Comparison of ENCODE assay signal across 16 mouse cellular contexts in genomic region chr3:30450206-30450965, GRCm38 (mm10).
A peak's percentile ranks its signal among the peaks of the same experiment; 100 is the strongest.
DNase-seq lines count a peak whose midpoint lies in the region; ATAC-seq and TF ChIP-seq lines count a peak whose summit lies in the region.
"Had no signal": no experiment of that assay in that cellular context is flagged by ENCODE, and none has a peak within 500 bp of the region (broad histone marks: within the 10 kb centered on the region; RNA-seq: fewer than 3 reads in every experiment).

No protein-coding gene starts in this region.

- peak; percentile 23 for DNase-seq in urinary bladder, postnatal 14 days (ENCODE audit: low spot score)
- DNase-seq in urinary bladder, postnatal 25 days (ENCODE audit: low spot score), result no peak
- no peak for DNase-seq in liver, postnatal 0 days
- no peak for DNase-seq in left cerebral cortex, adult 2 months (ENCODE audit: extremely low spot score in 1 of 2, low spot score in 2 of 2)
- no peak for DNase-seq in Muller cell, postnatal 12 days (ENCODE audit: inconsistent ontology term)
- no peak for DNase-seq in right cerebral cortex, adult 2 months (ENCODE audit: low spot score in 2 of 2)
- DNase-seq: cerebellum, adult 11 months; heart, adult 18-20 months; heart, postnatal 10 days had no signal

- no peaks in the 10 kb centered on the region for H3K9me3 ChIP-seq in kidney, embryonic 15.5 days (replicated peaks)
- H3K9me3 ChIP-seq in liver, postnatal 0 days (ENCODE audit: low read length), result no peaks in the 10 kb centered on the region
- H3K9me3 ChIP-seq: forebrain, embryonic 12.5 days; hindbrain, embryonic 15.5 days; midbrain, embryonic 15.5 days had no signal

- intact Hi-C loops in left cerebral cortex, adult 2 months (cut with DNase I), result no loop called here

- TF ChIP-seq CTCF in liver, postnatal 0 days (IDR thresholded peaks at IDR 0.05; ENCODE audit: low read depth), result no peak
- TF ChIP-seq CTCF in left cerebral cortex, adult 2 months (IDR thresholded peaks at IDR 0.05), result no peak

- H3K27me3 ChIP-seq in kidney, embryonic 15.5 days, result no peaks in the 10 kb centered on the region
- H3K27me3 ChIP-seq in liver, postnatal 0 days (ENCODE audit: insufficient read depth, low read length), result no peaks in the 10 kb centered on the region
- H3K27me3 ChIP-seq: forebrain, embryonic 12.5 days; hindbrain, embryonic 15.5 days; midbrain, embryonic 15.5 days had no signal

- H3K4me1 ChIP-seq in kidney, embryonic 15.5 days, result peaks cover 47% of the 10 kb centered on the region
- peaks cover 4% of the 10 kb centered on the region; the same call in 1 of the 2 replicates for H3K4me1 ChIP-seq in liver, postnatal 0 days (ENCODE audit: insufficient read depth)

- no peak overlapping the region for H3K9ac ChIP-seq in kidney, embryonic 15.5 days
- no peak overlapping the region for H3K9ac ChIP-seq in liver, postnatal 0 days (replicated peaks)
- H3K9ac ChIP-seq: forebrain, embryonic 12.5 days; hindbrain, embryonic 15.5 days; midbrain, embryonic 15.5 days had no signal

- peak; percentile 52 for ATAC-seq in kidney, embryonic 15.5 days (replicated peaks; ENCODE audit: low FRiP score)
- peak; percentile 56; the same call in 1 of the 2 replicates for ATAC-seq in liver, postnatal 0 days
- ATAC-seq: activated CD4-positive, CD25-positive, alpha-beta regulatory T cell, adult 4 months; CD4-positive, CD25-positive, alpha-beta regulatory T cell, adult 4 months; midbrain, embryonic 15.5 days had no signal

- H3K27ac ChIP-seq in kidney, embryonic 15.5 days, result peak overlapping the region; percentile 81
- no peak overlapping the region for H3K27ac ChIP-seq in liver, postnatal 0 days (ENCODE audit: low read depth)
- H3K27ac ChIP-seq in left cerebral cortex, adult 2 months, result no peak overlapping the region
- H3K27ac ChIP-seq: forebrain, embryonic 12.5 days; hindbrain, embryonic 15.5 days; macrophage; midbrain, embryonic 15.5 days had no signal

- no peak for TF ChIP-seq EP300 in liver, postnatal 0 days (IDR thresholded peaks at IDR 0.05; ENCODE audit: low read depth)

- no peak overlapping the region for H3K4me3 ChIP-seq in kidney, embryonic 15.5 days (replicated peaks)
- no peak overlapping the region for H3K4me3 ChIP-seq in liver, postnatal 0 days (ENCODE audit: low read depth, low read length)
- no peak overlapping the region for H3K4me3 ChIP-seq in left cerebral cortex, adult 2 months
- H3K4me3 ChIP-seq: forebrain, embryonic 12.5 days; hindbrain, embryonic 15.5 days; midbrain, embryonic 15.5 days had no signal

- no peaks in the 10 kb centered on the region for H3K36me3 ChIP-seq in kidney, embryonic 15.5 days
- H3K36me3 ChIP-seq in liver, postnatal 0 days (replicated peaks; ENCODE audit: insufficient read depth, low read length), result no peaks in the 10 kb centered on the region
- H3K36me3 ChIP-seq: forebrain, embryonic 12.5 days; hindbrain, embryonic 15.5 days; midbrain, embryonic 15.5 days had no signal

- no peak overlapping the region for H3K4me2 ChIP-seq in kidney, embryonic 15.5 days
- peak overlapping the region; percentile 40; the same call in 1 of the 2 replicates for H3K4me2 ChIP-seq in liver, postnatal 0 days (ENCODE audit: low read depth, low read length)
- H3K4me2 ChIP-seq: forebrain, embryonic 12.5 days; hindbrain, embryonic 15.5 days; midbrain, embryonic 15.5 days had no signal

- 57% methylated on average over 10 of the region's 10 CpGs for WGBS in kidney, embryonic 15.5 days
- 57% methylated on average over 10 of the region's 10 CpGs for WGBS in liver, postnatal 0 days (ENCODE audit: insufficient replicate concordance)
